Mouse (Mus musculus): ENCODE results near the gene Eif2b3. TPM values are rescaled to one million over a fixed set of nuclear protein-coding genes. Genes with fewer than 3 reads are reported as not detected.
A peak's percentile ranks its signal among the peaks of the same experiment; 100 is the strongest.

Gene Eif2b3
- polyA plus RNA-seq, 1 experiment from 2014 or later: 29.9 TPM

DNA sequence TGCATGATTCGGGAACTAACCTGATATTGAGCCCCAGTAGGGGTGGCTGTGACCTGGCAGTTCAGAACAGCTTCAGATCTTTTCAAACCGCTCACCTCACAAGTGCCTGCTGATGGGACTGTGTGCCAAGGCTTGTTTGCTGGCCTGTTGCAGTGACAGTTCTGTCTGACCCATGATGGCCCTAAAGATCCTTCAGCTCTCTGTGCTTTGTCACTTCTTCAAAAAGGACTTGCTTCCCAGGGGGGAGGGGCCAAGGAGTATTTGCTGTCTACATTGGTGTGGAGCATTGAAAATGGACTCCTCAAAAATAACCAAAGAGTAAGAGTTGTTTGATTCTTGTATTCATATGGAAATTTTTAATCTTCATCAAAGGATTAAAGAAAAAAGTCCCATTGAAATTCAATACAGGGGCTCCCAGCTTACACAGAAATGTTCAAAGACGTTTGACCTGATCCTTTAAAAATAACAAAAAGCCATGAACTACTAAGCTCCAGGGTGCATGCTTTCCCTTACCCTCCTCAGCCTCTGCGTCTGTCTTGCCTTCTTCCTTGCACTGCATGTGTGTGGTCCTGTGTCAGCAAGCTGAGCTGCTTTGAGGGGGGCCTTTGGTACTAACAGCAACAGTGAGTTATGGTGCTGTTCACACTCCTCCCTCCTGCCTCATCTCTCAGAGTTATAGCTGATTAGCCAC, 43.6 kb downstream of the Eif2b3 start:
- Histone ChIP-seq H3K27ac (replicated peaks) (no peak overlapping the region), H3K4me3 (ENCODE audit: low read depth, low read length) (no peak overlapping the region), H3K4me1 (replicated peaks; ENCODE audit: control insufficient read depth, insufficient read depth) (no peaks in the 10 kb centered on the region), H3K27me3 (ENCODE audit: control insufficient read depth, insufficient read depth, low read length) (no peaks in the 10 kb centered on the region), H3K36me3 (ENCODE audit: control insufficient read depth, insufficient read depth, low read length) (peaks cover 8% of the 10 kb centered on the region; the same call in 1 of the 2 replicates), H3K4me2 (replicated peaks; ENCODE audit: low read depth) (no peak overlapping the region), H3K9me3 (ENCODE audit: control insufficient read depth, low read length) (no peaks in the 10 kb centered on the region), H3K9ac (ENCODE audit: low read length) (no peak overlapping the region)
- 59% methylated on average over 4 of the region's 4 CpGs for WGBS
- no peak for DNase-seq (ENCODE audit: low spot score)
- ATAC-seq (ENCODE audit: low FRiP score, low TSS enrichment): no peak
- no peak for TF ChIP-seq CTCF (IDR thresholded peaks at IDR 0.05; ENCODE audit: low read depth)
- TF ChIP-seq EP300 (optimal IDR thresholded peaks at IDR 0.05): no peak

DNA sequence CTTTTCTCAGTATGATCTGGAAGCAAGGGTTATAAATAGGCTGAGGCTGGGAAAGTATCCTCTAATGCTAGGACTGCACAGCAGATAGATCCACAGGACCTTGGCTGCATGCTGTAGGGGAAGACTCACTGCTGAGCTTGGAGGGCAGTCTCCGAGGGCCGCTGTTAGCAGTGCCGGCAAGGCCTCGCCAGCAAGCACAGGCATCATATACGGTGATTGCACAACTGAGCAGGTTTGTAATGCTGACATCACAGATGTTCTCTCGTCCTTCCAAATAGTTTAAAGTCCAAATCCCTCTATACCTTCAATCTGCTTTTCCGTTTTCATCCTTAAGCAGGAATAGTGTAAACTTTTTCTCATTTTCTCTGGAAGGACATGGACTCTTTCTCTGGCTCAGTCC, 48.8 kb downstream of the Eif2b3 start:
- no peak for TF ChIP-seq CTCF (IDR thresholded peaks at IDR 0.05; ENCODE audit: low read depth)
- TF ChIP-seq EP300 (optimal IDR thresholded peaks at IDR 0.05): no peak
- Histone ChIP-seq H3K27me3 (ENCODE audit: control insufficient read depth, insufficient read depth, low read length) (no peaks in the 10 kb centered on the region), H3K4me2 (replicated peaks; ENCODE audit: low read depth) (no peak overlapping the region), H3K9ac (ENCODE audit: low read length) (peak overlapping the region; percentile 18; the same call in 1 of the 2 replicates), H3K4me3 (ENCODE audit: low read depth, low read length) (no peak overlapping the region), H3K9me3 (ENCODE audit: control insufficient read depth, low read length) (no peaks in the 10 kb centered on the region), H3K27ac (replicated peaks) (peak overlapping the region; percentile 58; the same call in 1 of the 2 replicates), H3K4me1 (replicated peaks; ENCODE audit: control insufficient read depth, insufficient read depth) (no peaks in the 10 kb centered on the region), H3K36me3 (ENCODE audit: control insufficient read depth, insufficient read depth, low read length) (peaks cover 9% of the 10 kb centered on the region; the same call in 1 of the 2 replicates)
- WGBS: 71% methylated on average over 7 of the region's 7 CpGs
- ATAC-seq (ENCODE audit: low FRiP score, low TSS enrichment) (no peak), DNase-seq (ENCODE audit: low spot score) (no peak)

DNA sequence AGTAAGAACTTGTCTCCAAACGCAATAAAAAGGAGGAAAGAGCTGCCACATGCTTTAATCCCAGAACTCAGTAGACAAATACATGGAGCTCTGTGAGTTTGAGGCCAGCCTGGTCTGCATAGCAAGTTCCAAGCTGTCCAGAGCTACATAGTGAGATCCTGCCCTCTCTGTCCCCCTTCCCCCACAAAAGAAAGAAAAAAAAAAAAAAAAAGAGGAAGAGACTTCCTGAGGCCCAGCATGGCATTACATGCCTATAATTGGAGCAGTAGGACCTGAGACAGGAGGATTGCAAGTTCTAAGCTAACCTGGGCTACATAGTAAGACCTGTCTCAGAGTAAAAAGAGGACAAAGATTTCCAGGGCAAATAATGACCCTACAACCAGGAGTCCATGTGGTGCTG, 50.4 kb downstream of the Eif2b3 start:
- DNase-seq (ENCODE audit: low spot score): no peak
- Histone ChIP-seq H3K4me1 (replicated peaks; ENCODE audit: control insufficient read depth, insufficient read depth) (no peaks in the 10 kb centered on the region), H3K4me3 (ENCODE audit: low read depth, low read length) (no peak overlapping the region), H3K27me3 (ENCODE audit: control insufficient read depth, insufficient read depth, low read length) (no peaks in the 10 kb centered on the region), H3K27ac (replicated peaks) (no peak overlapping the region), H3K9ac (ENCODE audit: low read length) (no peak overlapping the region), H3K36me3 (ENCODE audit: control insufficient read depth, insufficient read depth, low read length) (peaks cover 9% of the 10 kb centered on the region; the same call in 1 of the 2 replicates), H3K4me2 (replicated peaks; ENCODE audit: low read depth) (no peak overlapping the region), H3K9me3 (ENCODE audit: control insufficient read depth, low read length) (no peaks in the 10 kb centered on the region)
- WGBS: 100% methylated on average over 1 of the region's 1 CpGs
- TF ChIP-seq EP300 (optimal IDR thresholded peaks at IDR 0.05): no peak
- TF ChIP-seq CTCF (IDR thresholded peaks at IDR 0.05; ENCODE audit: low read depth): no peak
- no peak for ATAC-seq (ENCODE audit: low FRiP score, low TSS enrichment)

- Histone ChIP-seq H3K27ac (replicated peaks) (peak overlapping the region; percentile 25; the same call in 1 of the 2 replicates), H3K4me1 (replicated peaks; ENCODE audit: control insufficient read depth, insufficient read depth) (no peaks in the 10 kb centered on the region), H3K27me3 (ENCODE audit: control insufficient read depth, insufficient read depth, low read length) (no peaks in the 10 kb centered on the region), H3K9me3 (ENCODE audit: control insufficient read depth, low read length) (no peaks in the 10 kb centered on the region), H3K4me2 (replicated peaks; ENCODE audit: low read depth) (no peak overlapping the region), H3K36me3 (ENCODE audit: control insufficient read depth, insufficient read depth, low read length) (peaks cover 7% of the 10 kb centered on the region; the same call in 1 of the 2 replicates), H3K4me3 (ENCODE audit: low read depth, low read length) (no peak overlapping the region), H3K9ac (ENCODE audit: low read length) (no peak overlapping the region)
- TF ChIP-seq CTCF (IDR thresholded peaks at IDR 0.05; ENCODE audit: low read depth) (no peak), EP300 (optimal IDR thresholded peaks at IDR 0.05) (no peak)
- whole genome bisulfite sequencing: 86% methylated on average over 4 of the region's 4 CpGs
- no peak for DNase-seq (ENCODE audit: low spot score)
- no peak for ATAC-seq (ENCODE audit: low FRiP score, low TSS enrichment)
Measured at GRCm38 (mm10) chr4:117070624-117071023, 51.4 kb downstream of the Eif2b3 start.

- ATAC-seq (ENCODE audit: low FRiP score, low TSS enrichment): no peak
- Histone ChIP-seq H3K36me3 (ENCODE audit: control insufficient read depth, insufficient read depth, low read length) (peaks cover 4% of the 10 kb centered on the region; the same call in 1 of the 2 replicates), H3K27ac (replicated peaks) (peak overlapping the region; percentile 25; the same call in 1 of the 2 replicates), H3K4me1 (replicated peaks; ENCODE audit: control insufficient read depth, insufficient read depth) (no peaks in the 10 kb centered on the region), H3K27me3 (ENCODE audit: control insufficient read depth, insufficient read depth, low read length) (no peaks in the 10 kb centered on the region), H3K9ac (ENCODE audit: low read length) (no peak overlapping the region), H3K4me2 (replicated peaks; ENCODE audit: low read depth) (no peak overlapping the region), H3K9me3 (ENCODE audit: control insufficient read depth, low read length) (no peaks in the 10 kb centered on the region), H3K4me3 (ENCODE audit: low read depth, low read length) (no peak overlapping the region)
- no peak for DNase-seq (ENCODE audit: low spot score)
- WGBS: 74% methylated on average over 5 of the region's 5 CpGs
- TF ChIP-seq CTCF (IDR thresholded peaks at IDR 0.05; ENCODE audit: low read depth) (no peak), EP300 (optimal IDR thresholded peaks at IDR 0.05) (no peak)
Measured at GRCm38 (mm10) chr4:117071183-117071582, 52.0 kb downstream of the Eif2b3 start.

DNA sequence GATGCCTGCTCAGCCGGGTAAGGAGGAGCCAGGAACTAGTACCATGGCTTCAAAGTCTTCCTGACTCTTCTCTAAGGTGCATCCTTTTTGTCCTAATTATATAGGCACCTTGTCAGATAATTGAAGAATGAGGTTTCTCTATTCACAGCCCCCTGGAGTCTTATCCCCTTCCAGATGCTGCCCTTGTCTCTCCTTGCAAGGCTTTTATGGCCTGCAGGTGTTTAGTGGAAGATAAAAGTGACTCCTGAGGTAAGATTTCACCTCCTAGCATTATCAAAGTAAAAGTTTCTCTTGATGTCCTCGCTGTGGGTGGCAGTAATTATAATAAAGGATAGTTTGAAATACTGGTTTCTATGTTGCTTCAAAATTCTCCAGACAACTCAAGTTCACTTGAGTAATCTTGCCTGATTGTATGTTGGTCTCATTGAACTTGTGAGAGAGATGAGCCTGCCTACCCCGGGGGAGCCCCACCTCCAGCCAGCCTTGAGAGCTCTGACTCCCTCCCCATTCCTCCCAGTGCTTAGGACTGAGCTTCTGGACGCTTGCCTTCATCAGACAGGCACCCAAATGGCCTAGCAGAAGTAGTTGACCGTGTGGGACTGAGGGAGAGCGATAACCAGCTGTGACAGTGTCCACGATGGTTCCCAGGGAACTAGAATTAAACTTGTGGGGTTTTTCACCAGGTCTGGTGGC, 68.9 kb downstream of the Eif2b3 start:
- ATAC-seq (ENCODE audit: low FRiP score, low TSS enrichment): no peak
- Histone ChIP-seq H3K4me3 (ENCODE audit: low read depth, low read length) (no peak overlapping the region), H3K27ac (replicated peaks) (no peak overlapping the region), H3K9me3 (ENCODE audit: control insufficient read depth, low read length) (no peaks in the 10 kb centered on the region), H3K9ac (ENCODE audit: low read length) (no peak overlapping the region), H3K4me1 (replicated peaks; ENCODE audit: control insufficient read depth, insufficient read depth) (no peaks in the 10 kb centered on the region; the same call in 1 of the 2 replicates), H3K27me3 (ENCODE audit: control insufficient read depth, insufficient read depth, low read length) (no peaks in the 10 kb centered on the region), H3K4me2 (replicated peaks; ENCODE audit: low read depth) (no peak overlapping the region), H3K36me3 (ENCODE audit: control insufficient read depth, insufficient read depth, low read length) (no peaks in the 10 kb centered on the region)
- no peak for DNase-seq (ENCODE audit: low spot score)
- 79% methylated on average over 7 of the region's 7 CpGs for WGBS
- no peak for TF ChIP-seq EP300 (optimal IDR thresholded peaks at IDR 0.05)
